Mouse (Mus musculus): ENCODE data around the gene Agmat. TPM values are rescaled to one million over a fixed set of nuclear protein-coding genes. Genes with fewer than 3 reads are reported as not detected.

Agmat gene
- total and polyA plus RNA-seq, 2 experiments from 2014 or later: 0.60 TPM; not detected in 1

DNA sequence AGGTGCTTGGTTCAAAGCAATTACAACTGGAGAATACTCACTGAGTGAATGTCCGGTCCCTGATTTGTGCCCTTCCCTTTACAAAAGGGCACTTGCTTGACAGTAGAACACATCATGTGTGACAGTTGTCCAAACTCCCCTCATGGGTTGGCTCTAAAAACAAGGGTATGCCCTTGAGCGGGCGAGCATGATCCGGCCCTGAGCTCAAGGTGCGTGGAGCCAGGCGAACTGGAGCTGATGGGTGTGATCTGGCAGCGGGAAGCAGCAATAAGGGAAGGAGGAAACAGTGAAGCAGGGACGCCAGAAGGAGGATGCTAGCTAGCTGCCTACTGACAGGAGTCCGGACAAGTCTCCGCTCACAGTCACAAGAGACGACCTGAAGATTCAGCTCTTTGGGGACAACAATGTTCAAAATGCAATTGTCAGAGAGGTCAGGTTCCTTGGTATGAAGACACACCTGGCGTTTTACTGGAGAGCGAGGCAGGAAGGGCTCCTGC, 15.7 kb downstream of the Agmat start:
- Histone ChIP-seq H3K4me1 (ENCODE audit: insufficient read depth, low read length) (no peaks in the 10 kb centered on the region), H3K36me3 (ENCODE audit: insufficient read depth, low read length) (peaks cover 30% of the 10 kb centered on the region), H3K4me2 (ENCODE audit: low read depth, low read length) (no peak overlapping the region), H3K27ac (no peak overlapping the region), H3K9me3 (ENCODE audit: low read length) (no peaks in the 10 kb centered on the region), H3K4me3 (ENCODE audit: low read length) (no peak overlapping the region), H3K9ac (replicated peaks; ENCODE audit: low read length) (no peak overlapping the region), H3K27me3 (ENCODE audit: insufficient read depth, low read length) (no peaks in the 10 kb centered on the region)
- TF ChIP-seq CTCF (IDR thresholded peaks at IDR 0.05; ENCODE audit: low read depth): no peak
- ATAC-seq: no peak
- WGBS: 90% methylated on average over 13 of the region's 13 CpGs
- DNase-seq (ENCODE audit: low spot score): no peak

GRCm38 (mm10) chr4:141763476-141763875, 17.0 kb downstream of the Agmat start:
- H3K36me3 ChIP-seq (ENCODE audit: insufficient read depth, low read length): peaks cover 32% of the 10 kb centered on the region
- ATAC-seq (no peak), DNase-seq (ENCODE audit: low spot score) (no peak)
- H3K9me3 ChIP-seq (ENCODE audit: low read length): no peaks in the 10 kb centered on the region
- whole genome bisulfite sequencing: 92% methylated on average over 12 of the region's 12 CpGs
- TF ChIP-seq CTCF (IDR thresholded peaks at IDR 0.05; ENCODE audit: low read depth): no peak
- H3K9ac ChIP-seq (replicated peaks; ENCODE audit: low read length): no peak overlapping the region
- H3K4me3 ChIP-seq (ENCODE audit: low read length): no peak overlapping the region
- no peak overlapping the region for H3K4me2 ChIP-seq (ENCODE audit: low read depth, low read length)
- no peaks in the 10 kb centered on the region for H3K27me3 ChIP-seq (ENCODE audit: insufficient read depth, low read length)
- H3K27ac ChIP-seq: no peak overlapping the region
- no peaks in the 10 kb centered on the region; the same call in 1 of the 2 replicates for H3K4me1 ChIP-seq (ENCODE audit: insufficient read depth, low read length)

- ATAC-seq (no peak), DNase-seq (ENCODE audit: low spot score) (no peak)
- Histone ChIP-seq H3K4me3 (ENCODE audit: low read length) (no peak overlapping the region), H3K4me1 (ENCODE audit: insufficient read depth, low read length) (no peaks in the 10 kb centered on the region; the same call in 1 of the 2 replicates), H3K4me2 (ENCODE audit: low read depth, low read length) (no peak overlapping the region), H3K27me3 (ENCODE audit: insufficient read depth, low read length) (no peaks in the 10 kb centered on the region), H3K9ac (replicated peaks; ENCODE audit: low read length) (no peak overlapping the region), H3K27ac (no peak overlapping the region), H3K36me3 (ENCODE audit: insufficient read depth, low read length) (peaks cover 47% of the 10 kb centered on the region), H3K9me3 (ENCODE audit: low read length) (no peaks in the 10 kb centered on the region)
- WGBS: 93% methylated on average over 3 of the region's 3 CpGs
- no peak for TF ChIP-seq CTCF (IDR thresholded peaks at IDR 0.05; ENCODE audit: low read depth)
These were observed 18.5 kb downstream of the Agmat start for GRCm38 (mm10) chr4:141765008-141765407.

- H3K4me2 ChIP-seq (ENCODE audit: low read depth, low read length): no peak overlapping the region
- no peak overlapping the region for H3K9ac ChIP-seq (replicated peaks; ENCODE audit: low read length)
- no peaks in the 10 kb centered on the region for H3K27me3 ChIP-seq (ENCODE audit: insufficient read depth, low read length)
- 38% methylated on average over 8 of the region's 8 CpGs for WGBS
- no peaks in the 10 kb centered on the region for H3K9me3 ChIP-seq (ENCODE audit: low read length)
- no peak for TF ChIP-seq CTCF (IDR thresholded peaks at IDR 0.05; ENCODE audit: low read depth)
- H3K36me3 ChIP-seq (ENCODE audit: insufficient read depth, low read length): peaks cover 58% of the 10 kb centered on the region
- H3K27ac ChIP-seq: peak overlapping the region; percentile 77
- no peak overlapping the region for H3K4me3 ChIP-seq (ENCODE audit: low read length)
- H3K4me1 ChIP-seq (ENCODE audit: insufficient read depth, low read length): no peaks in the 10 kb centered on the region; the same call in 1 of the 2 replicates
- ATAC-seq: peak; percentile 41; the same call in 1 of the 2 replicates
- no peak for DNase-seq (ENCODE audit: low spot score)
These were observed 19.8 kb downstream of the Agmat start for GRCm38 (mm10) chr4:141766316-141766667.

GRCm38 (mm10) chr4:141766668-141767352, 20.3 kb downstream of the Agmat start:
- Histone ChIP-seq H3K9me3 (ENCODE audit: low read length) (no peaks in the 10 kb centered on the region), H3K27ac (peak overlapping the region; percentile 77), H3K36me3 (ENCODE audit: insufficient read depth, low read length) (peaks cover 60% of the 10 kb centered on the region), H3K4me2 (ENCODE audit: low read depth, low read length) (0 out of 2 replicates have a peak overlapping the region, but pooled peaks have one; percentile 29), H3K4me1 (ENCODE audit: insufficient read depth, low read length) (no peaks in the 10 kb centered on the region; the same call in 1 of the 2 replicates), H3K27me3 (ENCODE audit: insufficient read depth, low read length) (no peaks in the 10 kb centered on the region), H3K4me3 (ENCODE audit: low read length) (no peak overlapping the region), H3K9ac (replicated peaks; ENCODE audit: low read length) (no peak overlapping the region)
- TF ChIP-seq CTCF (IDR thresholded peaks at IDR 0.05; ENCODE audit: low read depth): no peak
- peak; percentile 88 for DNase-seq (ENCODE audit: low spot score)
- 24% methylated on average over 19 of the region's 19 CpGs for WGBS
- peak; percentile 76 for ATAC-seq

- DNase-seq (ENCODE audit: low spot score): peak; percentile 55
- no peak overlapping the region for H3K9ac ChIP-seq (replicated peaks; ENCODE audit: low read length)
- no peak for TF ChIP-seq CTCF (IDR thresholded peaks at IDR 0.05; ENCODE audit: low read depth)
- peak; percentile 77 for ATAC-seq
- H3K4me1 ChIP-seq (ENCODE audit: insufficient read depth, low read length): no peaks in the 10 kb centered on the region; the same call in 1 of the 2 replicates
- peak overlapping the region; percentile 77 for H3K27ac ChIP-seq
- peaks cover 60% of the 10 kb centered on the region for H3K36me3 ChIP-seq (ENCODE audit: insufficient read depth, low read length)
- H3K4me2 ChIP-seq (ENCODE audit: low read depth, low read length): peak overlapping the region; percentile 29
- no peaks in the 10 kb centered on the region for H3K9me3 ChIP-seq (ENCODE audit: low read length)
- WGBS: 56% methylated on average over 19 of the region's 19 CpGs
- H3K27me3 ChIP-seq (ENCODE audit: insufficient read depth, low read length): no peaks in the 10 kb centered on the region
- H3K4me3 ChIP-seq (ENCODE audit: low read length): no peak overlapping the region
These were observed 21.0 kb downstream of the Agmat start for GRCm38 (mm10) chr4:141767353-141768036.
